Mouse (Mus musculus) R1 (cell line): ENCODE results near the gene Mpdu1.

Source experiments
- DNase-seq: peaks from one replicate; pipeline ENCODE4 v3.0.0-alpha.2; 2018; ENCODE audit warnings: low read depth, low spot score

Mpdu1 gene

DNA sequence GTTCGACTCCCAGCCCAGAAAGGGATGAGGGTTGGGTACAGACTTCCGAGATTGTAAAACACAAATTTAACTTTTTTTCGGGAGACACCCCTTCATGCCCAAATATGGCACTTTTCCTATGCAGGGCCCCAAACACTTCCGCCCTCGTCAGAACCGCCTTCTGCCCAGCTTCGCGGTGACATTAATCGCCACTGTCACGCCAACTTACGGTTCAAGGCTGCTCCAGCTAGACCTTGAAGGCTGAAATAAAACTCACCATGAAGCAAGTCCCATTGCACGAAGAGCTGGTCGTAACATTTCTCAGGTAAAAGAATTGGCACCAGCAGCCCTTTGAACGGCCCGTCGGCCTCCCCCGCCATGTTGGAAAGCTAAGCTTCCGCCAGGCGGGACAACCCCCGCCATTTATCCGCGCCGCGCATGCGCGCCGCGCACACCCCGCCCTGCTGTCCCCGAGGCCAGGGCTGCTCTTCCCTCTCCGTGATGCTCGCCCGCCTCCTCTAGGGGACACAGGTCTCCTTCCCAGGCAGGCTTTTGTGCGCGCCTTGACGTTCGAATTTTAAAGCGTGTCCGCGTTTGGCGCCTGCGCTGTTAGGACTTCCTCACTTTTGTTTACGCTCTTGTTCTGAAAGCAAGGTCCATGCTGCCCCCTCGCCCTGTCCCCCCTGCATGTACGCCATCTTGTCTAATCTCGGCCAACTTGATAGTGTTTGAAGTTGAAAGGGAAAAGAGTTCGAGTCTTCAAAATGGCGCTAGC is at the start of gene Mpdu1:
Mpdu1 (minus strand) TSS at position 430 of the 754 bp plus-strand sequence.
- peak; percentile 98 for DNase-seq

DNA sequence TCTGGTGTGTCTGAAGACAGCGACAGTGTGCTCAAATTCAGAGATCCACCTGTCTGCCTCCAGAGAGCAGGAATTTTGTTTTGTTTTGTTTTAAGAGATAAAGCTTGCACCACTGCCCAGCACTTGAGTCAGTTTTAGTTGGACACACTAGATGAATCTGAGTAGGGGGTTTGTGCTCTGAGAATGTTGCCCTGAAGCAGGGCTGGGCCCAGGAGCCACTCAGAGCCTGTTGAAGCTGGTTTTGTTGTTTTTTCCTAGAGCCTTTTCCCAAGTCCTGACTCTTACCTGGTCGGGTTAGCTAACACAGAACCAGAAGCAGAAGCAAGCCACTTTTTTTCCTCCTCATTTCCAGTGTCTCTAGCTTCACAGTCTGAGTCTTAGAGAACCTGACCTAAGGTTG is 48.6 kb upstream of the Mpdu1 start:
- DNase-seq: peak; percentile 49

DNA sequence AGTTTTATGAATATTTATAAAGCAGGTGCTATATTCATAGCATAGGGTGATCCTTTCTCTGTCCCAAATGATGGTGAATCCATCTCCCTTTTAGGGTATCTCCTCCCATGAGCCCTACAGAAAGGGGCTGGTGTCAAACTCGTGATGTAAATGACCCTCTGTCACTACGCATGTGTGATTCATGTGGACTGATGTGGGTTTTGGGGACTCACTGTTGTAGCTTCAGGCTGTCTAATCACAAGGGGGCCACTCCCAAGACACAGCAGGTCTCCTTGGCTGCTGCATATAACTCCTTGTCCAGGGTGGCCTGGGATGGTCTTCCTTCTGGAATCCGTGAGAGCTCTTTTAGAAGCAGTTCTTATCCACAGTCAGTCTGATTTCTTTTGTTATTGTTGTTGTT is 48.0 kb upstream of the Mpdu1 start:
- peak; percentile 55 for DNase-seq

DNA sequence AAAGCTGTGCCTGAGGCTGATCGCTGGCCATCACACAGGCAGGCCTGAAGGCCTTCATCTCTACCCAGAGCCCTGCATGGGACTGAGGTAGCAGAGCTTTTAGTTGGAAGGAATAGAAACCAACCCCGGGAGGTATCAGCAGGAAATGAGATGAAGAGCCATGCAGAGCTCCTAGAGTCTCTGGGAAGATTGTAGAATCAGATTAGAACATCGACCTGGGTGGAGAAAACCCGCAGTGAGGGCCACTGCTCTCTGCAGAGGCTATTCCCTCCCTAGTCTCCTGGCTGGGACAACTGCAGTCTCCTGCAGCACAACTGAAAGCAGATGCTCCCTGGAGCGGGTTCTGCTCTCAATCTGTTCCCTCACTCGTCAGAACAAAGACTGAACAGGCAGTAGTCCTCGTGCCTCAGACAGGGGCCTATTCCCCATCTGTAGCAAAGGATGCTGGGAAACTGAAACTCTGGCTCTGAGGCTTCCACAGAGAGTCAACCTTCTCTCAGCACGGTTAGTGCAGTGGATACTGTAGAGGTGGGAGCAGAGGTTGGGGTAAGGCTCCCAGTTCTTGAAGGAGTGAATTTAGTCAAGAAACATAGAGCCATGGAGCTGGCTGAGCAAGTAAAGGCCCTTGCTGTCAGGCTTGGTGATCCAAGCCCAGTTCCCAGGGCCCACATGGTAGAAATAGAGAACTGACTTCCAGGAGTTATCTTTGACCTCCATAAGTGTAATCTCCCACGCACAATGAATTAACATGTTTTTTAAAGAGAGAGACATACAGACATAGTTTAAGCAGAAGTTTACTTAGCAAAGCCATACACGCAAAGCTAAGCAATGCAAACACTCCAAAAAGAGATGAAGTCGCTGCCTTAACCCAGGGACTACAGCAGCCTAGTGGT is 47.4 kb upstream of the Mpdu1 start:
- peak; percentile 53 for DNase-seq

- DNase-seq: peak; percentile 89
Observed at GRCm38 (mm10) chr11:69708614-69709265, 46.3 kb upstream of the Mpdu1 start.

GRCm38 (mm10) chr11:69707873-69708381 is 45.5 kb upstream of the Mpdu1 start:
- peak; percentile 83 for DNase-seq

- no peak for DNase-seq
Observed at GRCm38 (mm10) chr11:69707480-69707847, 45.0 kb upstream of the Mpdu1 start.

- DNase-seq: peak; percentile 69
Observed at GRCm38 (mm10) chr11:69706775-69707479, 44.5 kb upstream of the Mpdu1 start.

DNA sequence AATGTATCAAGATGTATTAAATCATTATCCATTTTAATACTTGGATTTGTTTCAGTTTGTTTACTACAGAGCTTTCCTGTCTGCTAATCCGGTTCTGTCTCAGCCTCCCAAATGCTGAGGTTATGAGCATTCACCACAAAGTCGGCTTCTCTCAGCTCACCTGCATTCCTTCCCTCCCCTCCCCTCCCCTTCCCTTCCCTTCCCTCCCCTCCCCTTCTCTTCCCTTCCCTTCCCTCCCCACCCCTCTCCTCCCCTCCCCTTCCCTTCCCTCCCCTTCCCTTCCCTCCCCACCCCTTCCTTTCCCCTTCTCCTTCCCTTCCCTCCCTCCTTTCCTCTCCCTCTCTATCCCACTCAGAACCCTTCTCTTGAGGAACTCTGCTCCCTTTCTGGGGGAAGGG is 42.2 kb upstream of the Mpdu1 start:
- DNase-seq: peak; percentile 88

DNA sequence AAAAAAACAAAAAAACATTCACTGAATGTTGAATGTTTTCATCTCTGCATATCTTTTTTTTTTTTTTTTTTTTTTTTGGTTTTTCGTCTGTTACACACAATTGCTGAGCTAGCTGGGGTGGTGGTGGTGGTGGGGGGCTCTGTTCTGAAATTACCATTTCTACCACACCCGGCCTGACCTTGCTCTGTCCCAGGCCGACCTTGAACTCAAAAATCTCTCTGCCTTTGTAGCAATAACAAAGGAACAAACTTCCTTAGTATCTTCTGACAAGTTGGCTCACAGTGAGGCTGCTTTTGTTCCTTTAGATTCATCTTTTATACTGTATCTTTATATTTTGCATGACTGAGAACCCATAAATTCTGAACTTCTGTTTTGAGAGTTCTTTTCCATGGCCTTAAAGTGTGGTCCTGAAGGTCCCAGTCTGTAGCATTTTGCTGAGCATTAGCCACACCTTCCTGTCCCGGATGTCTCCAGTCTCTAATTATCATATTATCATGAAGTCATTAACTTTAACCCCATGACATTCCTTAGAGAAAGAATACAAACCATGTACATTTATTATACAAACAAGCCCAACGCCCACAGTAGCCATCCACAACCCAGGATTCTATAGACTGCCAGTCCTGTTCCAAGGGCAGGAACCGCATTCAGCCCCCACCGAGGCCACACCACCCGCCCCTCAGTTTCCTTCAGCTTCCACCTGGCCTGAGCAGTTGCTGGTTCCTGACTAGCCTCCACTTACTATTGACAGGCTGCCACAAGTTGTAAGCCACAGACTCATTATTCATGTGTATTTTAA is 41.6 kb upstream of the Mpdu1 start:
- peak; percentile 99 for DNase-seq

DNA sequence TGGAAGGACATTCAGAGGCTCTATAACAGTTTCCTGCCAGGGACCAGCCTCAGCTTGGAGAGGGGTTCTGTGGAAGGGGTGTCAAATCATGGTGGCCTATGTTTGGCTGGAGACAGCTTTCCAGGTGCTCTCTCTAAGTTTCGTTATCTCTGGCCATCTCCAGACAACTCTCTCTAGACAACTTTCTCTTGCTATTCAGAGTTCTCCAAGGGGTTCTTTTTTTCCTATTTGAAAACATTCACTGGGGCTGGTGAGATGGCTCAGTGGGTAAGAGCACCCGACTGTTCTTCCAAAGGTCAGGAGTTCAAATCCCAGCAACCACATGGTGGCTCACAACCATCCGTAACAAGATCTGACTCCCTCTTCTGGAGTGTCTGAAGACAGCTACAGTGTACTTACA is 40.9 kb upstream of the Mpdu1 start:
- peak; percentile 89 for DNase-seq

DNA sequence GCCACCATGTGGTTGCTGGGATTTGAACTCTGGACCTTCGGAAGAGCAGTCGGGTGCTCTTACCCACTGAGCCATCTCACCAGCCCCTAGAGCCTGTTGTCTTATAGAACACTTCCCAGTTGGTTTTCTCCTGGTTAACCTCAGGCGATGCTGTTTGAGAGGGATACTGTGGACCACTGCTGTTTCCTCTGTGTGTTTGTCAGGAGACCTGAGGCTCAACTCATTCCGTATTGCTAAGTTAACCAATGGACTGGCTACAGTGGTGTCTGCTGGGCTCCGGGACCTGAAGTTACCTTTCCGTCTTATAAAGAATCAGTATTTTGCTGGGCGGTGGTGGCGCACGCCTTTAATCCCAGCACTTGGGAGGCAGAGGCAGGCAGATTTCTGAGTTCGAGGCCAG is 40.4 kb upstream of the Mpdu1 start:
- peak; percentile 51 for DNase-seq

GRCm38 (mm10) chr11:69699595-69699994 is 37.2 kb upstream of the Mpdu1 start:
- DNase-seq: no peak

DNA sequence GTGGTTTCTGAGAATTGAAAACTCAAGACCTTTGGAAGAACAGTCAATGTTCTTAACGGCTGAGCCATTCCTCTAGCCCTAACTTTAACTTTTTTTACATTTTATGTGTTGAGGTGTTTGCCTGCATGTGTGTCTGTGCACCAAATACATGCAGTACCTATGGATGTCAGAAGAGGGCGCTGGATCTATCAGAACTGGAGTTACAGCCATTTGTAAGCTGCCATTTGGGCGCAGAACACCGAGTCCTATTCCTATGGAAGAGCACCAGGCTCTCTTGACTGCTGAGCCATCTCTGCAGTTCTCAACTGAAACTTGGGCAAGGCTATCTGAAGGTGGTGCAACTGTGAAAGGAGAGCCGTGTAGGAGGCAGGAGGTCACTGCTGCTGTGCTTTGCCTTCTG is 36.1 kb upstream of the Mpdu1 start:
- peak; percentile 91 for DNase-seq

GRCm38 (mm10) chr11:69697396-69697795 is 35.0 kb upstream of the Mpdu1 start:
- no peak for DNase-seq

- DNase-seq: peak; percentile 49
Observed at GRCm38 (mm10) chr11:69695361-69696181, 33.1 kb upstream of the Mpdu1 start, which contains the start of the genes Tnfsf12 and Tnfsfm13. Gene Tnfsf12, minus strand, starts transcription at chr11:69695849. Gene Tnfsfm13, minus strand, starts transcription at chr11:69696098.

- DNase-seq: no peak
Observed at GRCm38 (mm10) chr11:69695046-69695360, 32.6 kb upstream of the Mpdu1 start.

GRCm38 (mm10) chr11:69693421-69693965 is 31.1 kb upstream of the Mpdu1 start:
- no peak for DNase-seq

DNA sequence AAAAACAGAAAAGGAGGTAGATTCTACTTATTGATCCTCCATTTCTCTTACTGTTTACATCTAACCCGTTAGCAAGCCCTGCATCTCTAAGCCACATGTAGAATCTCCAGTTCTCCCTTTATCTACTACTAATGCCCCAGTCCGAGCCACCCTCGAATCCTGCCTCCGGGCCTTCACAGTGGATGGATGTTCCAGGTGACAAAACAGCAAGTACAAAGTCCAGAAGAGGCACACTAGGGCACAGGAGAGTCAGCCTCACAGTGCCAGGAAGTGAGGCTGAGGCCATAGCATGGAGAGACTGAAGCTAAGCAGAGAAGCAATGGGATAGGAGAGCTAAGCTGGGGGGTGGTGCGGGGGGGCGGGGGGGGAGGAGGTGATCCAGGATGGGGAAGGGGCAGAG is 30.4 kb upstream of the Mpdu1 start:
- no peak for DNase-seq
